Mouse (Mus musculus) midbrain, postnatal 0 days (tissue): ENCODE data around the gene Etv6. TPM values are rescaled to one million over a fixed set of nuclear protein-coding genes. Genes with fewer than 3 reads are reported as not detected.

Source experiments
- ATAC-seq: fragments of 200-750 bp; cut with Nextera tagmentation; 2 replicates; pipeline ENCODE4 v1.8.0; 2017; ENCODE audit warnings: moderate number of reproducible peaks, mild to moderate bottlenecking, moderate TSS enrichment, moderate library complexity; ENCODE audit not compliant: low FRiP score
- DNase-seq: peaks from one replicate; pipeline ENCODE4 v3.0.0-alpha.2; 2015; ENCODE audit warnings: low spot score
- H3K27ac ChIP-seq: fragments of 300-500 bp; sonication (generic); 2 replicates; pipeline ENCODE4 v1.5.1; 2014; ENCODE audit warnings: low read depth, mild to moderate bottlenecking, low read length, mixed read lengths
- H3K27me3 ChIP-seq: fragments of 300-500 bp; sonication (generic); 2 replicates; pipeline ENCODE4 v1.6.1; 2014; ENCODE audit warnings: low read length, control low read depth, mixed read lengths; ENCODE audit not compliant: insufficient read depth
- H3K36me3 ChIP-seq: fragments of 300-500 bp; sonication (generic); 2 replicates; pipeline ENCODE4 v1.6.1; 2014; ENCODE audit warnings: low read length, control low read depth, mixed read lengths; ENCODE audit not compliant: insufficient read depth
- H3K4me1 ChIP-seq: fragments of 300-500 bp; sonication (generic); 2 replicates; pipeline ENCODE4 v1.6.1; 2014; ENCODE audit warnings: mild to moderate bottlenecking, control low read depth, antibody characterized with exemption, low read length, mixed read lengths; ENCODE audit not compliant: insufficient read depth
- H3K4me2 ChIP-seq: fragments of 300-500 bp; sonication (generic); 2 replicates; pipeline ENCODE4 v1.6.1; 2014; ENCODE audit warnings: low read depth, mild to moderate bottlenecking, low read length, mixed read lengths; ENCODE audit not compliant: poor library complexity, severe bottlenecking
- H3K4me3 ChIP-seq: fragments of 300-500 bp; sonication (generic); 2 replicates; pipeline ENCODE4 v1.5.1; 2014; ENCODE audit warnings: low read depth, mild to moderate bottlenecking, low read length, moderate library complexity
- H3K9ac ChIP-seq: fragments of 300-500 bp; sonication (generic); replicated peaks from 2 replicates; pipeline ENCODE4 v1.6.1; 2014; ENCODE audit warnings: mild to moderate bottlenecking, low read length, moderate library complexity, mixed read lengths; ENCODE audit not compliant: poor library complexity, severe bottlenecking
- H3K9me3 ChIP-seq: fragments of 300-500 bp; sonication (generic); 2 replicates; pipeline ENCODE4 v1.6.1; 2016; ENCODE audit warnings: low read length, control low read depth
- CTCF ChIP-seq: IDR thresholded peaks from 2 replicates; pipeline ENCODE4 v1.5.1; 2016; ENCODE audit warnings: antibody characterized with exemption, mild to moderate bottlenecking
- WGBS: fragments of 180-500 bp; shearing (Covaris S2); extraction: QIAGEN DNeasy Blood & Tissue Kit; methylation state at CpG from one replicate; pipeline ENCODE4 v1.1.7; 2014; 5-methylcytosine and 5-hydroxymethylcytosine counted together
- polyA plus RNA-seq: library from polyadenylated mRNA; unstranded; fragments of >200 nt; fragmentation: Nextera tagmentation; extraction: Ambion mirVana; gene quantifications from 2 replicates; pipeline ENCODE4 v1.2.1, GENCODE M21; 2015
- total RNA-seq: library from RNA; depleted of rRNA; stranded (reverse); fragments of >200 nt; gene quantifications from 2 replicates; pipeline ENCODE4 v1.2.3, GENCODE M21; 2014

Gene Etv6
- total and polyA plus RNA-seq, 2 experiments from 2014 or later = 2.9 to 7.2 TPM

DNA sequence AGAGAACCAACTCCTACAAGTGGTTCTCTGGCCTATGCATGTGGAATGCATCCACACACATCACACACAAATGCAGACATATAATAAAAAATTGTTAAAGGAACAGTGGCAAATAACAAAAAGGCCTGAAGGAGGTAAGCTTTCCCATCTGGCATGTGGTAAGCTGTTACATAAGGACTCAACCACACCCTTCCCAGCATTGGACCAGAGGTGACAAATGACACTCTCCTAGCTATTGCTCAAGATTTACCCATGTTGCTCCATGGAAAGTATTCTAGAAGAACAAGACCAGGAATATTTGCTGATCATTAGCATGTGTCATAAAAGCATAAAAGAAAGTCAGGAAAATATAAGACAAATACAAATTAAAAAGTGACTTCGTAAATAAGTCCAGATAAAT lies 16.7 kb upstream of the Etv6 start:
- no peak overlapping the region for H3K4me3 ChIP-seq
- no peak overlapping the region for H3K27ac ChIP-seq
- no peaks in the 10 kb centered on the region for H3K9me3 ChIP-seq
- no peak overlapping the region for H3K4me2 ChIP-seq
- DNase-seq (no peak), ATAC-seq (no peak)
- H3K4me1 ChIP-seq = no peaks in the 10 kb centered on the region
- no peak overlapping the region for H3K9ac ChIP-seq
- TF ChIP-seq CTCF = no peak
- 86% methylated on average over 1 of the region's 1 CpGs for WGBS
- H3K36me3 ChIP-seq = no peaks in the 10 kb centered on the region
- no peaks in the 10 kb centered on the region for H3K27me3 ChIP-seq

DNA sequence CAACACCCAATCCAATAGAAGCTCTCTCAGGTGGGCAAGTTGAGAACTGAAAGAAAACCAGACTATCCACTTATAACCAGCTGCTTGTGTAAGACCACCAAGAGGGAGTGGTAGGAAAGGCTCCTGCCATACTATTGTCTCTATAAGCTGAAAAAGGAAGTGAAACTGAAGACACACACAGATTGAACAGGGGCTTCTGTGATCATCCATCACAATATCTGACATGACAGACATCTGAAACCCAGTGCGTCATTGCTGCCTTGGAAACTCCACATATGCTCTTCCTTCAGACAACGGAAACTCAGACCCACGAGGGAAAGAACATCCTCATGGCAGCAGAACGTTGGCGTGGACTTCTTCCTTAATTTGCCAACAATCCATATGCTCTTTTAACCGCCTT lies 14.7 kb upstream of the Etv6 start:
- Histone ChIP-seq H3K4me3 (no peak overlapping the region), H3K36me3 (no peaks in the 10 kb centered on the region), H3K27me3 (no peaks in the 10 kb centered on the region), H3K4me2 (no peak overlapping the region), H3K4me1 (no peaks in the 10 kb centered on the region), H3K27ac (no peak overlapping the region), H3K9ac (no peak overlapping the region), H3K9me3 (no peaks in the 10 kb centered on the region)
- TF ChIP-seq CTCF = no peak
- WGBS = 88% methylated on average over 6 of the region's 6 CpGs
- ATAC-seq (no peak), DNase-seq (no peak)

DNA sequence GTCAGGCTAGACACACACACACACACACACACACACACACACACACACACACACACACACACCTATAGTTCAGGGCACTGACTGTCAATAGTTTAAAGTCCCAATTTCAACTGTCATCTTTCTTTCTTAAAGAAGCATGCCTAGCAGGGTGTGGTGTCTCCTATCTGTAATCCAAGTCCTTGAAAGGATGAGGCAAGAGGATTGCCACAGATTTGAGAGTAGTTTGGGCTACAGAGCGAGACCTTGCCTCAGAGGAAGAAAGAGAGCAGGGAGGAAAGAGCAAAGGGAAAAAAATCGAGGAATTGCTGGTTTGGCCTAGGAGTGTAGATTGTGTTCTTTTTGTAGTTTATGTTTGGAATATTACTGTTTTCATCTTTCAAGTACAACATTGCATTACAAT lies 9.2 kb upstream of the Etv6 start:
- DNase-seq (no peak), ATAC-seq (no peak)
- no peak for TF ChIP-seq CTCF
- Histone ChIP-seq H3K9me3 (no peaks in the 10 kb centered on the region), H3K36me3 (no peaks in the 10 kb centered on the region), H3K4me1 (no peaks in the 10 kb centered on the region), H3K27ac (no peak overlapping the region), H3K4me3 (no peak overlapping the region), H3K4me2 (no peak overlapping the region), H3K9ac (no peak overlapping the region), H3K27me3 (no peaks in the 10 kb centered on the region)
- WGBS = 76% methylated on average over 2 of the region's 2 CpGs

DNA sequence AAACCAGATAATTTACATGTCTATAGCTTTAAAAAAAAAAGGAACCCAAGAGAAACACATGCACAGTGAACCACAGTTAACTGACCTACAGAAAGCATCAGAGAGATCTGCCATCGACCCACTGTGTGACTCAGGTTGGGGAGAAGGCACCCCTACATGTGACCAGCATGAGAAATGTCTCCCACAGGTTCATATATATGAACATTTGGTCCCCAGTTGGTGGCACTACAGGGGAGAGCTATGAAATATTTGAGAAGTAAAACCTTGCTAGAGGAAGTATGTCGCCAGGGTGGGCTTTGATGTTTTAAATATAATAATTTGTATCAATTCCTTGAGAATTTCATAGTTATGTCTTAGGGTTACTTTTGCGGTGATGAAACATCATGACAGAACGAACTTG lies 8.5 kb upstream of the Etv6 start:
- Histone ChIP-seq H3K9me3 (no peaks in the 10 kb centered on the region), H3K4me1 (no peaks in the 10 kb centered on the region), H3K9ac (no peak overlapping the region), H3K36me3 (no peaks in the 10 kb centered on the region), H3K4me2 (no peak overlapping the region), H3K27ac (no peak overlapping the region), H3K4me3 (no peak overlapping the region), H3K27me3 (no peaks in the 10 kb centered on the region)
- WGBS = 90% methylated on average over 4 of the region's 4 CpGs
- no peak for ATAC-seq
- DNase-seq = no peak
- TF ChIP-seq CTCF = no peak

DNA sequence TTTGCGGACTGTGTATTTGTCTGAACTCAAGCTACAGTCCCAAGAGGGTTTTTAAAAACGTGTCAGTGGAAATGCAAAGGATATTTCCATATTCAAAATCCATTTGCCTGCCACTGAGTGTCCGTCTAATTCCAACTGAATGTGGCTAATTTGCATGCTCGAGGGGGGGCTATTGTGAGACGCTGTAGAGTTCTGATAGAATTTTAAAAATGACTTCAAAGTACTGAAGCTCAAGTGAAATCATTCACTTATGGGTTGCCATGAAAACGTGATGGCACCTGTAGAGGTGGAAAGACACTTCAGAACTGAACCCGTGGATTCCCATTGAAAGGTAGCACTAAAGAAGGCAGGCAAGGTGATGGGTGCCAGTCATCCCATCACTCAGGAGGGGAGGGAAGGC lies 3.0 kb upstream of the Etv6 start:
- Histone ChIP-seq H3K9ac (no peak overlapping the region), H3K27me3 (no peaks in the 10 kb centered on the region), H3K27ac (no peak overlapping the region), H3K4me3 (no peak overlapping the region), H3K36me3 (no peaks in the 10 kb centered on the region), H3K4me2 (no peak overlapping the region), H3K4me1 (0 out of 2 replicates have a peak, but pooled peaks cover 6% of the 10 kb centered on the region), H3K9me3 (no peaks in the 10 kb centered on the region)
- WGBS = 12% methylated on average over 7 of the region's 7 CpGs
- ATAC-seq (no peak), DNase-seq (no peak)
- no peak for TF ChIP-seq CTCF

GRCm38 (mm10) chr6:134034436-134034835 lies 1.1 kb upstream of the Etv6 start:
- Histone ChIP-seq H3K9ac (peak overlapping the region; percentile 98), H3K4me3 (peak overlapping the region; percentile 90), H3K4me2 (peak overlapping the region; percentile 86), H3K4me1 (0 out of 2 replicates have a peak, but pooled peaks cover 8% of the 10 kb centered on the region), H3K27me3 (no peaks in the 10 kb centered on the region), H3K27ac (peak overlapping the region; percentile 100), H3K36me3 (no peaks in the 10 kb centered on the region), H3K9me3 (no peaks in the 10 kb centered on the region)
- no peak for TF ChIP-seq CTCF
- DNase-seq (peak; percentile 7), ATAC-seq (peak; percentile 24; the same call in 1 of the 2 replicates)
- under 1% methylated on average over 8 of the region's 8 CpGs for WGBS
